ENCODE assay signal across 18 mouse cellular contexts in genomic region chr8:57628787-57629664, GRCm38 (mm10). TPM values are rescaled to one million over a fixed set of nuclear protein-coding genes. Genes with fewer than 3 reads are reported as not detected.
A peak's percentile ranks its signal among the peaks of the same experiment; 100 is the strongest.
DNase-seq lines count a peak whose midpoint lies in the region; ATAC-seq and TF ChIP-seq lines count a peak whose summit lies in the region.
"Had no signal": no experiment of that assay in that cellular context is flagged by ENCODE, and none has a peak within 500 bp of the region (broad histone marks: within the 10 kb centered on the region; RNA-seq: fewer than 3 reads in every experiment).

No protein-coding gene starts in this region.

- H3K4me3 ChIP-seq in liver, embryonic 11.5 days (ENCODE audit: low read depth, low read length) = no peak overlapping the region
- no peak overlapping the region for H3K4me3 ChIP-seq in liver, embryonic 15.5 days (replicated peaks)
- H3K4me3 ChIP-seq in stomach, postnatal 0 days (ENCODE audit: low read depth, low read length) = no peak overlapping the region
- H3K4me3 ChIP-seq: embryonic facial prominence, embryonic 13.5 days; forebrain, embryonic 12.5 days; heart, embryonic 12.5 days; hindbrain, embryonic 15.5 days had no signal

- H3K36me3 ChIP-seq in liver, embryonic 11.5 days (ENCODE audit: control insufficient read depth, insufficient read depth, low read length) = no peaks in the 10 kb centered on the region
- H3K36me3 ChIP-seq in liver, embryonic 15.5 days (replicated peaks) = no peaks in the 10 kb centered on the region
- no peaks in the 10 kb centered on the region for H3K36me3 ChIP-seq in stomach, postnatal 0 days (ENCODE audit: control insufficient read depth, insufficient read depth, low read length)
- H3K36me3 ChIP-seq: embryonic facial prominence, embryonic 13.5 days; forebrain, embryonic 12.5 days; heart, embryonic 12.5 days; hindbrain, embryonic 15.5 days had no signal

- H3K27me3 ChIP-seq in liver, embryonic 11.5 days (replicated peaks; ENCODE audit: control insufficient read depth, insufficient read depth, low read length) = no peaks in the 10 kb centered on the region
- no peaks in the 10 kb centered on the region for H3K27me3 ChIP-seq in liver, embryonic 15.5 days
- no peaks in the 10 kb centered on the region for H3K27me3 ChIP-seq in stomach, postnatal 0 days (ENCODE audit: control insufficient read depth, insufficient read depth, low read length)
- H3K27me3 ChIP-seq: embryonic facial prominence, embryonic 13.5 days; forebrain, embryonic 12.5 days; hindbrain, embryonic 15.5 days had no signal

- H3K9me3 ChIP-seq in liver, embryonic 11.5 days (ENCODE audit: control insufficient read depth, low read length) = no peaks in the 10 kb centered on the region
- H3K9me3 ChIP-seq in liver, embryonic 15.5 days (replicated peaks) = no peaks in the 10 kb centered on the region
- H3K9me3 ChIP-seq in stomach, postnatal 0 days (ENCODE audit: control insufficient read depth, low read length) = no peaks in the 10 kb centered on the region
- H3K9me3 ChIP-seq: embryonic facial prominence, embryonic 13.5 days; forebrain, embryonic 12.5 days; hindbrain, embryonic 15.5 days had no signal

- peak; percentile 35 for DNase-seq in c-Kit-positive CD71-positive TER-119-negative erythroid progenitor cells, embryonic 14.5 days (ENCODE audit: low read depth)
- no peak for DNase-seq in liver, embryonic 11.5 days (ENCODE audit: low spot score)
- DNase-seq in stomach, postnatal 0 days (ENCODE audit: low spot score) = no peak
- no peak for DNase-seq in spleen, adult 12 weeks (ENCODE audit: low spot score)
- no peak for DNase-seq in embryo, embryonic 10.5 days (ENCODE audit: low spot score)
- no peak for DNase-seq in urinary bladder, postnatal 14 days (ENCODE audit: low spot score)
- DNase-seq: adrenal gland, adult 2 months; adrenal gland, postnatal 36 days; cerebellum, adult 8-10 months; cerebellum, postnatal 25 days; gastrocnemius, postnatal 10 days; heart, postnatal 36 days had no signal

- peak overlapping the region; percentile 19; the same call in 1 of the 2 replicates for H3K27ac ChIP-seq in liver, embryonic 11.5 days (ENCODE audit: low read depth, low read length)
- 0 out of 2 replicates have a peak overlapping the region, but pooled peaks have one; percentile 12 for H3K27ac ChIP-seq in liver, embryonic 15.5 days (replicated peaks)
- H3K27ac ChIP-seq in stomach, postnatal 0 days (replicated peaks) = no peak overlapping the region
- H3K27ac ChIP-seq: embryonic facial prominence, embryonic 13.5 days; forebrain, embryonic 12.5 days; hindbrain, embryonic 15.5 days had no signal

- no peak overlapping the region for H3K9ac ChIP-seq in liver, embryonic 11.5 days (ENCODE audit: low read depth, low read length)
- no peak overlapping the region for H3K9ac ChIP-seq in liver, embryonic 15.5 days
- H3K9ac ChIP-seq in stomach, postnatal 0 days (ENCODE audit: low read length) = no peak overlapping the region
- H3K9ac ChIP-seq: embryonic facial prominence, embryonic 13.5 days; forebrain, embryonic 12.5 days; heart, embryonic 12.5 days; hindbrain, embryonic 15.5 days had no signal

- TF ChIP-seq EP300 in stomach, postnatal 0 days (optimal IDR thresholded peaks at IDR 0.05) = no peak

- 61% methylated on average over 6 of the region's 6 CpGs for WGBS in liver, embryonic 11.5 days
- 44% methylated on average over 6 of the region's 6 CpGs for WGBS in liver, embryonic 15.5 days (ENCODE audit: insufficient replicate concordance)
- WGBS in stomach, postnatal 0 days = 83% methylated on average over 6 of the region's 6 CpGs

- H3K4me2 ChIP-seq in liver, embryonic 11.5 days = peak overlapping the region; percentile 31
- no peak overlapping the region for H3K4me2 ChIP-seq in liver, embryonic 15.5 days
- H3K4me2 ChIP-seq in stomach, postnatal 0 days (replicated peaks; ENCODE audit: low read depth) = no peak overlapping the region
- H3K4me2 ChIP-seq: embryonic facial prominence, embryonic 13.5 days; forebrain, embryonic 12.5 days; heart, embryonic 12.5 days; hindbrain, embryonic 15.5 days had no signal

- TF ChIP-seq CTCF in stomach, postnatal 0 days (IDR thresholded peaks at IDR 0.05; ENCODE audit: low read depth) = no peak

- peak; percentile 77 for ATAC-seq in liver, embryonic 11.5 days (replicated peaks; ENCODE audit: low FRiP score)
- peak; percentile 74 for ATAC-seq in liver, embryonic 15.5 days (ENCODE audit: insufficient read depth)
- ATAC-seq in stomach, postnatal 0 days (ENCODE audit: low FRiP score, low TSS enrichment) = peak; percentile 61; the same call in 1 of the 2 replicates
- ATAC-seq: forebrain, embryonic 16.5 days had no signal

- peaks cover 21% of the 10 kb centered on the region for H3K4me1 ChIP-seq in liver, embryonic 11.5 days (replicated peaks; ENCODE audit: control insufficient read depth, insufficient read depth, low read length)
- peaks cover 32% of the 10 kb centered on the region for H3K4me1 ChIP-seq in liver, embryonic 15.5 days (replicated peaks)
- no peaks in the 10 kb centered on the region for H3K4me1 ChIP-seq in stomach, postnatal 0 days (replicated peaks; ENCODE audit: control insufficient read depth, insufficient read depth)
- H3K4me1 ChIP-seq: forebrain, embryonic 12.5 days; heart, embryonic 12.5 days had no signal

RNA-seq across cellular contexts. Expression of gene Galnt7, which starts 23.8 kb away (rescaled TPM):
- polyA plus RNA-seq in liver, embryonic 11.5 days (2014; fragmentation: Nextera tagmentation; extraction: Ambion mirVana) = 17.4 and 22.6 TPM in 2 replicates
- 3.5 and 3.8 TPM in 2 replicates for polyA plus RNA-seq in liver, embryonic 15.5 days (2015; fragmentation: Nextera tagmentation; extraction: Ambion mirVana)
- polyA plus RNA-seq in stomach, postnatal 0 days (2015; fragmentation: Nextera tagmentation; extraction: Ambion mirVana) = 29.6 and 30.6 TPM in 2 replicates
